Comparison of ENCODE assay signal across 14 mouse cellular contexts in the genomic region with DNA sequence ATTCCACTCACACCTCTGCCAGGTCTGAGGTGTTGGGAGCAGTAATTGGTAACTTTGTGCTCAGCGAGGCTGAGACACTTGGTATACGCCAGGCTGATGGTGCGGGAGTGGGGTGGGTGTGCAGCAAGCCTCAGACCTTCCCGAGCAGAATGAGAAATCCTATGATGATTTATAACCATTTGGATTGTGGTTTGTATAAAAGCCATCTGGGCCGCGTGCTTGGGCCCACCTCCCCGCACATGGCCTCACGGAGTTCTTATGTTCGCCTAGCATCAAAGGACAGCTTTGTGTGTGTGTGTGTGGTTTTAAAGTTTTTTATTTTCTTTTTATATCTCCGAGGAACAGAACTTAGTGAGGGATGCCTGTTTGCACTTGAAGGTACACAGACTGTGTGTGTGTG.
DNase-seq lines count a peak whose midpoint lies in the region; ATAC-seq and TF ChIP-seq lines count a peak whose summit lies in the region.
"Had no signal": no experiment of that assay in that cellular context is flagged by ENCODE, and none has a peak within 500 bp of the region (broad histone marks: within the 10 kb centered on the region; RNA-seq: fewer than 3 reads in every experiment).

No protein-coding gene starts in this region.

- no peak overlapping the region for H3K27ac ChIP-seq in intestine, embryonic 15.5 days
- no peak overlapping the region for H3K27ac ChIP-seq in intestine, postnatal 0 days (ENCODE audit: low read depth, low read length)
- H3K27ac ChIP-seq in embryonic facial prominence, embryonic 14.5 days (replicated peaks; ENCODE audit: low read depth, low read length), result peak overlapping the region; percentile 59; the same call in 1 of the 2 replicates
- H3K27ac ChIP-seq in limb, embryonic 15.5 days, result peak overlapping the region; percentile 54
- H3K27ac ChIP-seq in heart, embryonic 12.5 days (ENCODE audit: poor library complexity, severe bottlenecking), result no peak overlapping the region

- TF ChIP-seq CTCF in intestine, postnatal 0 days (IDR thresholded peaks at IDR 0.05; ENCODE audit: low read depth), result no peak

- peaks cover 6% of the 10 kb centered on the region for H3K4me1 ChIP-seq in intestine, embryonic 15.5 days (replicated peaks)
- H3K4me1 ChIP-seq in intestine, postnatal 0 days (replicated peaks; ENCODE audit: control insufficient read depth, insufficient read depth, low read length), result no peaks in the 10 kb centered on the region
- H3K4me1 ChIP-seq in embryonic facial prominence, embryonic 14.5 days (ENCODE audit: control insufficient read depth, insufficient read depth, low read length), result peaks cover 9% of the 10 kb centered on the region
- peaks cover 24% of the 10 kb centered on the region for H3K4me1 ChIP-seq in limb, embryonic 15.5 days
- H3K4me1 ChIP-seq in heart, embryonic 12.5 days (replicated peaks), result peaks cover 11% of the 10 kb centered on the region

- peak; percentile 49; the same call in 1 of the 2 replicates for ATAC-seq in intestine, embryonic 15.5 days
- ATAC-seq in intestine, postnatal 0 days, result no peak
- no peak for ATAC-seq in embryonic facial prominence, embryonic 14.5 days (ENCODE audit: low read depth)
- peak; percentile 47 to 54; a peak in 3 of 4 replicates for ATAC-seq in hematopoietic stem cell, adult 5-6 weeks (replicated peaks in 1 of 2; ENCODE audit: insufficient read depth in 1 of 2, low FRiP score in 2 of 2, low TSS enrichment in 1 of 2, low read depth in 1 of 2, poor library complexity in 2 of 2, severe bottlenecking in 2 of 2)
- no peak for ATAC-seq in limb, embryonic 15.5 days (ENCODE audit: insufficient number of reproducible peaks, low FRiP score, low TSS enrichment, low read depth)
- ATAC-seq in heart, embryonic 12.5 days (ENCODE audit: insufficient number of reproducible peaks, low FRiP score), result no peak
- ATAC-seq: activated CD4-positive, CD25-positive, alpha-beta regulatory T cell, adult 4 months had no signal

- intact Hi-C loops in left cerebral cortex, postnatal 10 days (cut with DNase I), result no loop called here

- no peak overlapping the region for H3K4me2 ChIP-seq in intestine, embryonic 15.5 days (replicated peaks)
- H3K4me2 ChIP-seq in intestine, postnatal 0 days (replicated peaks; ENCODE audit: low read depth), result no peak overlapping the region
- H3K4me2 ChIP-seq in embryonic facial prominence, embryonic 14.5 days (ENCODE audit: low read depth, low read length), result no peak overlapping the region
- H3K4me2 ChIP-seq in limb, embryonic 15.5 days, result no peak overlapping the region
- no peak overlapping the region for H3K4me2 ChIP-seq in heart, embryonic 12.5 days

- no peaks in the 10 kb centered on the region for H3K36me3 ChIP-seq in intestine, embryonic 15.5 days
- no peaks in the 10 kb centered on the region for H3K36me3 ChIP-seq in intestine, postnatal 0 days (ENCODE audit: control insufficient read depth, insufficient read depth)
- H3K36me3 ChIP-seq in embryonic facial prominence, embryonic 14.5 days (ENCODE audit: control insufficient read depth, insufficient read depth, low read length), result no peaks in the 10 kb centered on the region
- H3K36me3 ChIP-seq in limb, embryonic 15.5 days, result no peaks in the 10 kb centered on the region
- no peaks in the 10 kb centered on the region for H3K36me3 ChIP-seq in heart, embryonic 12.5 days

- WGBS in intestine, embryonic 15.5 days, result 31% methylated on average over 10 of the region's 10 CpGs
- WGBS in intestine, postnatal 0 days, result 47% methylated on average over 10 of the region's 10 CpGs
- WGBS in embryonic facial prominence, embryonic 14.5 days, result 34% methylated on average over 10 of the region's 10 CpGs
- WGBS in limb, embryonic 15.5 days, result 17% methylated on average over 10 of the region's 10 CpGs
- WGBS in heart, embryonic 12.5 days, result 82% methylated on average over 10 of the region's 10 CpGs

- H3K27me3 ChIP-seq in intestine, embryonic 15.5 days (replicated peaks), result no peaks in the 10 kb centered on the region
- no peaks in the 10 kb centered on the region for H3K27me3 ChIP-seq in intestine, postnatal 0 days (replicated peaks; ENCODE audit: control insufficient read depth, insufficient read depth, low read length)
- H3K27me3 ChIP-seq in embryonic facial prominence, embryonic 14.5 days (replicated peaks; ENCODE audit: control insufficient read depth, insufficient read depth, low read length), result no peaks in the 10 kb centered on the region
- H3K27me3 ChIP-seq in limb, embryonic 15.5 days, result no peaks in the 10 kb centered on the region
- H3K27me3 ChIP-seq in heart, embryonic 12.5 days (replicated peaks), result no peaks in the 10 kb centered on the region

- no peak overlapping the region for H3K9ac ChIP-seq in intestine, embryonic 15.5 days
- H3K9ac ChIP-seq in intestine, postnatal 0 days (ENCODE audit: low read depth, low read length), result no peak overlapping the region
- no peak overlapping the region; the same call in 1 of the 2 replicates for H3K9ac ChIP-seq in embryonic facial prominence, embryonic 14.5 days (ENCODE audit: low read depth, low read length)
- H3K9ac ChIP-seq in limb, embryonic 15.5 days, result no peak overlapping the region
- H3K9ac ChIP-seq in heart, embryonic 12.5 days, result no peak overlapping the region

- H3K9me3 ChIP-seq in intestine, embryonic 15.5 days, result no peaks in the 10 kb centered on the region
- H3K9me3 ChIP-seq in intestine, postnatal 0 days (ENCODE audit: control insufficient read depth), result no peaks in the 10 kb centered on the region
- H3K9me3 ChIP-seq in embryonic facial prominence, embryonic 14.5 days (ENCODE audit: control insufficient read depth, low read length), result no peaks in the 10 kb centered on the region
- no peaks in the 10 kb centered on the region for H3K9me3 ChIP-seq in limb, embryonic 15.5 days
- no peaks in the 10 kb centered on the region for H3K9me3 ChIP-seq in heart, embryonic 12.5 days (replicated peaks)

- H3K4me3 ChIP-seq in intestine, embryonic 15.5 days (replicated peaks), result no peak overlapping the region
- no peak overlapping the region for H3K4me3 ChIP-seq in intestine, postnatal 0 days (ENCODE audit: low read depth, low read length)
- H3K4me3 ChIP-seq in embryonic facial prominence, embryonic 14.5 days (ENCODE audit: low read depth, low read length), result no peak overlapping the region
- H3K4me3 ChIP-seq in limb, embryonic 15.5 days, result no peak overlapping the region
- H3K4me3 ChIP-seq in heart, embryonic 12.5 days, result no peak overlapping the region

- DNase-seq in embryonic facial prominence, embryonic 14.5 days (ENCODE audit: low spot score), result peak; percentile 57
- DNase-seq in left cerebral cortex, postnatal 10 days (ENCODE audit: extremely low spot score in 1 of 2, low spot score in 2 of 2), result no peak
- DNase-seq in testis, postnatal 14 days (ENCODE audit: low spot score), result no peak
- DNase-seq: cerebellum, postnatal 25 days; heart, adult 11 months; heart, postnatal 10 days; kidney, postnatal 14 days; lung, adult 18-20 months had no signal

Comparison
In these comparisons a context has a peak if more than half of its experiments do, and no peak if none do; other contexts are left out.
1. ATAC-seq: peak in intestine, embryonic 15.5 days (single experiment) and hematopoietic stem cell, adult 5-6 weeks (2 of 2); none in intestine, postnatal 0 days (single experiment), embryonic facial prominence, embryonic 14.5 days (single experiment), limb, embryonic 15.5 days (single experiment) and heart, embryonic 12.5 days (single experiment).
2. H3K27ac ChIP-seq: peak in embryonic facial prominence, embryonic 14.5 days (single experiment) and limb, embryonic 15.5 days (single experiment); none in intestine, embryonic 15.5 days (single experiment), intestine, postnatal 0 days (single experiment) and heart, embryonic 12.5 days (single experiment).